Mouse (Mus musculus) adrenal gland, postnatal 10 days (tissue): ENCODE measurements around the gene Barx1. TPM values are rescaled to one million over a fixed set of nuclear protein-coding genes. Genes with fewer than 3 reads are reported as not detected.

Experiments
- total RNA-seq, 2 experiments: library from RNA; stranded (reverse); gene quantifications; 2 replicates each; pipeline ENCODE4 v1.2.3; 2021

The Barx1 gene
- total RNA-seq, 2 experiments from 2014 or later: 0.27 TPM; not detected in 1

Other genes with a start within 250 kb of the Barx1 start
- 1 to 10 TPM; 5.9 to 8.4 TPM for gene Zfp169, start 149.5 kb upstream of the Barx1 start, total RNA-seq
- under 1 TPM in 1 of 2 experiments, not detected in 1; 0.39 TPM for gene A830005F24Rik, start 149.4 kb upstream of the Barx1 start, total RNA-seq
- 10 to 100 TPM in 1 of 2 experiments, 1 to 10 TPM in 1; 7.5 to 11.8 TPM for gene Ptpdc1, start 37.3 kb upstream of the Barx1 start, total RNA-seq
- gene Phf2, start 208.1 kb downstream of the Barx1 start, total RNA-seq: 10 to 100 TPM; 35.7 to 36.3 TPM